Mouse (Mus musculus): ENCODE data around the gene Syn3. TPM values are rescaled to one million over a fixed set of nuclear protein-coding genes. Genes with fewer than 3 reads are reported as not detected.

Syn3 gene
- polyA plus RNA-seq, 1 experiment from 2014 or later: 0.99 TPM

- ATAC-seq (replicated peaks; ENCODE audit: insufficient number of reproducible peaks, low FRiP score, low TSS enrichment): no peak
- Histone ChIP-seq H3K27ac (ENCODE audit: low read depth, low read length) (no peak overlapping the region), H3K9ac (ENCODE audit: low read depth, low read length) (no peak overlapping the region), H3K4me2 (no peak overlapping the region), H3K4me3 (ENCODE audit: low read depth, low read length) (no peak overlapping the region), H3K36me3 (ENCODE audit: control insufficient read depth, insufficient read depth, low read length) (no peaks in the 10 kb centered on the region), H3K4me1 (ENCODE audit: control insufficient read depth, insufficient read depth, low read length) (peaks cover 7% of the 10 kb centered on the region; the same call in 1 of the 2 replicates), H3K27me3 (ENCODE audit: control insufficient read depth, insufficient read depth, low read length) (peaks cover 2% of the 10 kb centered on the region; the same call in 1 of the 2 replicates), H3K9me3 (replicated peaks; ENCODE audit: control insufficient read depth, low read length) (no peaks in the 10 kb centered on the region)
Measured at GRCm38 (mm10) chr10:86457665-86458209, 41.0 kb downstream of the Syn3 start.

DNA sequence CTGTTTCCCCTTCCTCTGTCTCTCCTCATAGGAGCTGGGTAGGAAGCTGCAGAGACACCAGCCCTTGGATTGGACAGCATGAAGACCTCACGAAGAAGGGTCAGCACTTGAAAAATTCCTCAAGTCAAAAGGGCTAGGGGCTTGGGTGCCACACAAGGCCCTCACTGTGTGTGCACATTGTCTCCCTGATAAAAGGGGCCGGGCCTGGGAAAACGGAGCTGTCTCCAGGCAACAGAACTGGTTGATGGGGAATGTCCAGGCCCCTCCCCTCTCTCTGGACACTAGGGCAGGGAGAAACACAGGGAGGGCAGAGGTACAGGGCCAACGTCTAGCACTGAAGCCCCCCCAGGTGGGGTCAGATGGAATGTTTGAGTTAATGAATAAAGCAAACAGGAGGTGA lies 41.5 kb downstream of the Syn3 start:
- ATAC-seq (replicated peaks; ENCODE audit: insufficient number of reproducible peaks, low FRiP score, low TSS enrichment): no peak
- Histone ChIP-seq H3K36me3 (ENCODE audit: control insufficient read depth, insufficient read depth, low read length) (no peaks in the 10 kb centered on the region), H3K9me3 (replicated peaks; ENCODE audit: control insufficient read depth, low read length) (no peaks in the 10 kb centered on the region), H3K4me2 (no peak overlapping the region), H3K27ac (ENCODE audit: low read depth, low read length) (no peak overlapping the region), H3K4me1 (ENCODE audit: control insufficient read depth, insufficient read depth, low read length) (peaks cover 7% of the 10 kb centered on the region; the same call in 1 of the 2 replicates), H3K27me3 (ENCODE audit: control insufficient read depth, insufficient read depth, low read length) (peaks cover 2% of the 10 kb centered on the region; the same call in 1 of the 2 replicates), H3K4me3 (ENCODE audit: low read depth, low read length) (no peak overlapping the region), H3K9ac (ENCODE audit: low read depth, low read length) (no peak overlapping the region)
- WGBS (ENCODE audit: insufficient replicate concordance): 20% methylated on average over 4 of the region's 4 CpGs

- ATAC-seq (replicated peaks; ENCODE audit: insufficient number of reproducible peaks, low FRiP score, low TSS enrichment): no peak
- Histone ChIP-seq H3K4me1 (ENCODE audit: control insufficient read depth, insufficient read depth, low read length) (peaks cover 7% of the 10 kb centered on the region; the same call in 1 of the 2 replicates), H3K36me3 (ENCODE audit: control insufficient read depth, insufficient read depth, low read length) (no peaks in the 10 kb centered on the region), H3K9me3 (replicated peaks; ENCODE audit: control insufficient read depth, low read length) (no peaks in the 10 kb centered on the region), H3K4me2 (no peak overlapping the region), H3K27ac (ENCODE audit: low read depth, low read length) (no peak overlapping the region), H3K9ac (ENCODE audit: low read depth, low read length) (no peak overlapping the region), H3K27me3 (ENCODE audit: control insufficient read depth, insufficient read depth, low read length) (no peaks in the 10 kb centered on the region), H3K4me3 (ENCODE audit: low read depth, low read length) (no peak overlapping the region)
- WGBS (ENCODE audit: insufficient replicate concordance): 43% methylated on average over 5 of the region's 5 CpGs
Measured at GRCm38 (mm10) chr10:86455296-86456055, 43.2 kb downstream of the Syn3 start.

- WGBS (ENCODE audit: insufficient replicate concordance): 36% methylated on average over 6 of the region's 6 CpGs
- no peak overlapping the region for H3K4me3 ChIP-seq (ENCODE audit: low read depth, low read length)
Measured at GRCm38 (mm10) chr10:86452326-86452995, 46.2 kb downstream of the Syn3 start.

DNA sequence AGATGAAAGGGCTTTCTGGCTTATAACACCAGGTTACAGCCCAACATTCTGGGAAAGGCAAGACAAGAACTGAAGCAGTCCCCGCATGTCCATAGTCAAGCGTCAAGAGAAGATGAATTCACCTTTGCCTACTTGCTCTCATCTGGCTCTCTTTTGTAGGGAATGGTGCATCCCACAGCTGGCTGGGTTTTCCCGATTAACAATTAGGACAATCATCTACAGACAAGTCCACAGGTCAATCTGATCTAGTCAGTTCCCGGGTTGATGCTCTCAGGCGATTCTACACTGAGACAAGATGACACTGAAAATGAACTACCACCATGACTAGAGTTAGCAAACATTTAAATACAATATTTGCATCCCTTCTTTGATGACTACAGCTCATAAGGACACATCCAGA lies 47.4 kb downstream of the Syn3 start:
- no peak overlapping the region for H3K4me3 ChIP-seq (ENCODE audit: low read depth, low read length)
- WGBS (ENCODE audit: insufficient replicate concordance): 87% methylated on average over 5 of the region's 5 CpGs

More at GRCm38 (mm10) chr10:86452326-86452995, 46.2 kb downstream of the Syn3 start:
- Histone ChIP-seq H3K9me3 (replicated peaks; ENCODE audit: control insufficient read depth, low read length) (no peaks in the 10 kb centered on the region), H3K9ac (ENCODE audit: low read depth, low read length) (no peak overlapping the region), H3K4me1 (ENCODE audit: control insufficient read depth, insufficient read depth, low read length) (peaks cover 6% of the 10 kb centered on the region; the same call in 1 of the 2 replicates), H3K4me2 (no peak overlapping the region), H3K27ac (ENCODE audit: low read depth, low read length) (no peak overlapping the region), H3K36me3 (ENCODE audit: control insufficient read depth, insufficient read depth, low read length) (no peaks in the 10 kb centered on the region), H3K27me3 (ENCODE audit: control insufficient read depth, insufficient read depth, low read length) (no peaks in the 10 kb centered on the region)
- peak; percentile 40; the same call in 1 of the 2 replicates for ATAC-seq (replicated peaks; ENCODE audit: insufficient number of reproducible peaks, low FRiP score, low TSS enrichment)

GRCm38 (mm10) chr10:86446649-86447048 lies 52.0 kb downstream of the Syn3 start:
- H3K27me3 ChIP-seq (ENCODE audit: control insufficient read depth, insufficient read depth, low read length): no peaks in the 10 kb centered on the region
- ATAC-seq (replicated peaks; ENCODE audit: insufficient number of reproducible peaks, low FRiP score, low TSS enrichment): no peak
- no peak overlapping the region for H3K27ac ChIP-seq (ENCODE audit: low read depth, low read length)
- no peak overlapping the region for H3K4me2 ChIP-seq
- no peaks in the 10 kb centered on the region for H3K9me3 ChIP-seq (replicated peaks; ENCODE audit: control insufficient read depth, low read length)
- no peak overlapping the region for H3K9ac ChIP-seq (ENCODE audit: low read depth, low read length)
- H3K36me3 ChIP-seq (ENCODE audit: control insufficient read depth, insufficient read depth, low read length): no peaks in the 10 kb centered on the region
- H3K4me1 ChIP-seq (ENCODE audit: control insufficient read depth, insufficient read depth, low read length): no peaks in the 10 kb centered on the region
- no peak overlapping the region for H3K4me3 ChIP-seq (ENCODE audit: low read depth, low read length)

More for the DNA sequence above, 47.4 kb downstream of the Syn3 start:
- H3K27me3 ChIP-seq (ENCODE audit: control insufficient read depth, insufficient read depth, low read length): no peaks in the 10 kb centered on the region
- H3K36me3 ChIP-seq (ENCODE audit: control insufficient read depth, insufficient read depth, low read length): no peaks in the 10 kb centered on the region
- H3K27ac ChIP-seq (ENCODE audit: low read depth, low read length): no peak overlapping the region
- H3K9me3 ChIP-seq (replicated peaks; ENCODE audit: control insufficient read depth, low read length): no peaks in the 10 kb centered on the region
- H3K4me1 ChIP-seq (ENCODE audit: control insufficient read depth, insufficient read depth, low read length): no peaks in the 10 kb centered on the region
- ATAC-seq (replicated peaks; ENCODE audit: insufficient number of reproducible peaks, low FRiP score, low TSS enrichment): no peak
- no peak overlapping the region for H3K9ac ChIP-seq (ENCODE audit: low read depth, low read length)
- no peak overlapping the region for H3K4me2 ChIP-seq

- WGBS (ENCODE audit: insufficient replicate concordance): 59% methylated on average over 2 of the region's 2 CpGs
- Histone ChIP-seq H3K4me3 (ENCODE audit: low read depth, low read length) (no peak overlapping the region), H3K4me1 (ENCODE audit: control insufficient read depth, insufficient read depth, low read length) (no peaks in the 10 kb centered on the region), H3K27me3 (ENCODE audit: control insufficient read depth, insufficient read depth, low read length) (no peaks in the 10 kb centered on the region), H3K36me3 (ENCODE audit: control insufficient read depth, insufficient read depth, low read length) (no peaks in the 10 kb centered on the region), H3K27ac (ENCODE audit: low read depth, low read length) (no peak overlapping the region), H3K9me3 (replicated peaks; ENCODE audit: control insufficient read depth, low read length) (no peaks in the 10 kb centered on the region), H3K4me2 (no peak overlapping the region), H3K9ac (ENCODE audit: low read depth, low read length) (no peak overlapping the region)
- ATAC-seq (replicated peaks; ENCODE audit: insufficient number of reproducible peaks, low FRiP score, low TSS enrichment): no peak
Measured at GRCm38 (mm10) chr10:86445207-86445606, 53.5 kb downstream of the Syn3 start.

DNA sequence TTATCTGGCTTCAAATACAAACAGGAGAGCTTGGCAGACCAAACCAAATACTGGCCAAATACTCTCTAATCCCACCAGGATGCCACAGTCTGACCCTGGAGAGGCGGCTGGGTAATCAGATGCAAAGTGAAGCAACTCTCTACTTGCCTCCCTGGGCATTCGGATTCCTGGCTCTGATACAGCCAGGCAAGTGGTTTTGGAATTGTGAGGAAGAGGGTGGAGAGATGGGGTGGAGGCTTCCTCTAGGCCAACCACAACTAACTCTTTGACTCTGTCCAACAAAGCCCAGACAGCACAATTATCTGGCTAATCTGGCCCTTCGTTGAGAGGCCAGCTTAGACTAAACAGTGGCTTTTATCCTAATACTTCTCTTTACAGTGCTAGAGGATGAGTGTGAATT lies 54.0 kb downstream of the Syn3 start:
- WGBS (ENCODE audit: insufficient replicate concordance): 62% methylated on average over 3 of the region's 3 CpGs
- Histone ChIP-seq H3K9me3 (replicated peaks; ENCODE audit: control insufficient read depth, low read length) (no peaks in the 10 kb centered on the region), H3K9ac (ENCODE audit: low read depth, low read length) (no peak overlapping the region), H3K4me3 (ENCODE audit: low read depth, low read length) (no peak overlapping the region), H3K36me3 (ENCODE audit: control insufficient read depth, insufficient read depth, low read length) (no peaks in the 10 kb centered on the region), H3K4me1 (ENCODE audit: control insufficient read depth, insufficient read depth, low read length) (no peaks in the 10 kb centered on the region), H3K27ac (ENCODE audit: low read depth, low read length) (no peak overlapping the region), H3K4me2 (no peak overlapping the region), H3K27me3 (ENCODE audit: control insufficient read depth, insufficient read depth, low read length) (no peaks in the 10 kb centered on the region)
- ATAC-seq (replicated peaks; ENCODE audit: insufficient number of reproducible peaks, low FRiP score, low TSS enrichment): no peak

Measured in heart, embryonic 11.5 days (tissue).